Mouse (Mus musculus): Measurements from ENCODE around the gene Tmem63c. TPM values are rescaled to one million over a fixed set of nuclear protein-coding genes. Genes with fewer than 3 reads are reported as not detected.

Gene Tmem63c
- total and polyA plus RNA-seq, 2 experiments from 2014 or later: 8.5 to 21.8 TPM

- 2% methylated on average over 66 of the region's 68 CpGs for WGBS
- Histone ChIP-seq H3K4me3 (ENCODE audit: low read depth, low read length) (peak within 1 kb of the TSS; percentile 63), H3K4me2 (ENCODE audit: low read depth) (peak within 1 kb of the TSS; percentile 97), H3K4me1 (ENCODE audit: insufficient read depth) (peaks cover 12% of the 10 kb centered on the region), H3K27ac (ENCODE audit: low read depth, low read length) (peak within 1 kb of the TSS; percentile 64), H3K9ac (peak within 1 kb of the TSS; percentile 70), H3K36me3 (ENCODE audit: insufficient read depth) (no peaks in the 10 kb centered on the region), H3K27me3 (ENCODE audit: insufficient read depth, low read length) (no peaks in the 10 kb centered on the region), H3K9me3 (ENCODE audit: low read length) (no peaks in the 10 kb centered on the region)
- peak; percentile 89 for ATAC-seq
- peak; percentile 73 for DNase-seq
- peak; percentile 68 for TF ChIP-seq CTCF (IDR thresholded peaks at IDR 0.05; ENCODE audit: low read depth)
Observed at GRCm38 (mm10) chr12:86989890-86990754, 31.0 kb upstream of the Tmem63c start, which contains the start of gene Zdhhc22. TSS of gene Zdhhc22 (minus strand) at chr12:86990430.

GRCm38 (mm10) chr12:86990755-86991110, 30.4 kb upstream of the Tmem63c start:
- Histone ChIP-seq H3K4me1 (ENCODE audit: insufficient read depth) (peaks cover 12% of the 10 kb centered on the region), H3K9me3 (ENCODE audit: low read length) (no peaks in the 10 kb centered on the region), H3K4me2 (ENCODE audit: low read depth) (peak overlapping the region; percentile 97), H3K9ac (peak overlapping the region; percentile 70), H3K27me3 (ENCODE audit: insufficient read depth, low read length) (no peaks in the 10 kb centered on the region), H3K36me3 (ENCODE audit: insufficient read depth) (no peaks in the 10 kb centered on the region), H3K4me3 (ENCODE audit: low read depth, low read length) (peak overlapping the region; percentile 63), H3K27ac (ENCODE audit: low read depth, low read length) (peak overlapping the region; percentile 64; the same call in 1 of the 2 replicates)
- 40% methylated on average over 2 of the region's 2 CpGs for WGBS
- TF ChIP-seq CTCF (IDR thresholded peaks at IDR 0.05; ENCODE audit: low read depth): no peak
- ATAC-seq: no peak
- no peak for DNase-seq

- Histone ChIP-seq H3K4me1 (ENCODE audit: insufficient read depth) (peaks cover 8% of the 10 kb centered on the region), H3K9me3 (ENCODE audit: low read length) (no peaks in the 10 kb centered on the region), H3K36me3 (ENCODE audit: insufficient read depth) (no peaks in the 10 kb centered on the region), H3K9ac (no peak overlapping the region), H3K4me2 (ENCODE audit: low read depth) (no peak overlapping the region), H3K27me3 (ENCODE audit: insufficient read depth, low read length) (no peaks in the 10 kb centered on the region), H3K4me3 (ENCODE audit: low read depth, low read length) (no peak overlapping the region), H3K27ac (ENCODE audit: low read depth, low read length) (no peak overlapping the region)
- DNase-seq: no peak
- 40% methylated on average over 4 of the region's 4 CpGs for WGBS
- ATAC-seq: no peak
- no peak for TF ChIP-seq CTCF (IDR thresholded peaks at IDR 0.05; ENCODE audit: low read depth)
Observed at GRCm38 (mm10) chr12:86994166-86994565, 27.0 kb upstream of the Tmem63c start.

- no peak overlapping the region for H3K4me2 ChIP-seq (ENCODE audit: low read depth)
- 49% methylated on average over 3 of the region's 3 CpGs for WGBS
- no peaks in the 10 kb centered on the region for H3K36me3 ChIP-seq (ENCODE audit: insufficient read depth)
- peaks cover 2% of the 10 kb centered on the region for H3K4me1 ChIP-seq (ENCODE audit: insufficient read depth)
- no peaks in the 10 kb centered on the region for H3K27me3 ChIP-seq (ENCODE audit: insufficient read depth, low read length)
- H3K9ac ChIP-seq: no peak overlapping the region
- no peak for ATAC-seq
- no peak for TF ChIP-seq CTCF (IDR thresholded peaks at IDR 0.05; ENCODE audit: low read depth)
- no peak overlapping the region for H3K4me3 ChIP-seq (ENCODE audit: low read depth, low read length)
- no peak for DNase-seq
- no peak overlapping the region for H3K27ac ChIP-seq (ENCODE audit: low read depth, low read length)
- H3K9me3 ChIP-seq (ENCODE audit: low read length): no peaks in the 10 kb centered on the region
Observed at GRCm38 (mm10) chr12:86994776-86995175, 26.4 kb upstream of the Tmem63c start.

- ATAC-seq (no peak), DNase-seq (no peak)
- 85% methylated on average over 6 of the region's 6 CpGs for WGBS
- Histone ChIP-seq H3K4me2 (ENCODE audit: low read depth) (no peak overlapping the region), H3K4me1 (ENCODE audit: insufficient read depth) (0 out of 2 replicates have a peak, but pooled peaks cover 2% of the 10 kb centered on the region), H3K4me3 (ENCODE audit: low read depth, low read length) (no peak overlapping the region), H3K27me3 (ENCODE audit: insufficient read depth, low read length) (no peaks in the 10 kb centered on the region), H3K9me3 (ENCODE audit: low read length) (no peaks in the 10 kb centered on the region), H3K27ac (ENCODE audit: low read depth, low read length) (no peak overlapping the region), H3K9ac (no peak overlapping the region), H3K36me3 (ENCODE audit: insufficient read depth) (no peaks in the 10 kb centered on the region)
- TF ChIP-seq CTCF (IDR thresholded peaks at IDR 0.05; ENCODE audit: low read depth): peak; percentile 23; the same call in 1 of the 2 replicates
Observed at GRCm38 (mm10) chr12:86995931-86996330, 25.2 kb upstream of the Tmem63c start.

- Histone ChIP-seq H3K4me3 (ENCODE audit: low read depth, low read length) (no peak overlapping the region), H3K9ac (no peak overlapping the region), H3K27ac (ENCODE audit: low read depth, low read length) (no peak overlapping the region), H3K27me3 (ENCODE audit: insufficient read depth, low read length) (no peaks in the 10 kb centered on the region), H3K4me1 (ENCODE audit: insufficient read depth) (no peaks in the 10 kb centered on the region), H3K9me3 (ENCODE audit: low read length) (no peaks in the 10 kb centered on the region), H3K4me2 (ENCODE audit: low read depth) (no peak overlapping the region), H3K36me3 (ENCODE audit: insufficient read depth) (no peaks in the 10 kb centered on the region)
- ATAC-seq (no peak), DNase-seq (no peak)
- peak; percentile 33; the same call in 1 of the 2 replicates for TF ChIP-seq CTCF (IDR thresholded peaks at IDR 0.05; ENCODE audit: low read depth)
- WGBS: 87% methylated on average over 4 of the region's 4 CpGs
Observed at GRCm38 (mm10) chr12:86998699-86999098, 22.4 kb upstream of the Tmem63c start.

- H3K4me3 ChIP-seq (ENCODE audit: low read depth, low read length): no peak overlapping the region
- H3K9ac ChIP-seq: no peak overlapping the region
- DNase-seq: no peak
- no peaks in the 10 kb centered on the region for H3K4me1 ChIP-seq (ENCODE audit: insufficient read depth)
- no peaks in the 10 kb centered on the region for H3K36me3 ChIP-seq (ENCODE audit: insufficient read depth)
- H3K4me2 ChIP-seq (ENCODE audit: low read depth): no peak overlapping the region
- no peaks in the 10 kb centered on the region for H3K27me3 ChIP-seq (ENCODE audit: insufficient read depth, low read length)
- 0 out of 2 replicates have a peak, but pooled peaks have one; percentile 17 for TF ChIP-seq CTCF (IDR thresholded peaks at IDR 0.05; ENCODE audit: low read depth)
- H3K9me3 ChIP-seq (ENCODE audit: low read length): no peaks in the 10 kb centered on the region
- H3K27ac ChIP-seq (ENCODE audit: low read depth, low read length): no peak overlapping the region
- no peak for ATAC-seq
- WGBS: 64% methylated on average over 10 of the region's 10 CpGs
Observed at GRCm38 (mm10) chr12:86999283-86999820, 21.8 kb upstream of the Tmem63c start.
